Mouse (Mus musculus) forebrain, postnatal 0 days (tissue): ENCODE measurements around the gene Ankrd7. TPM values are rescaled to one million over a fixed set of nuclear protein-coding genes. Genes with fewer than 3 reads are reported as not detected.
"Not testable (repeated sequence)": the region's sequence is repeated elsewhere in the genome, so short reads cannot be mapped to it uniquely, and the experiment has no call there.

Source experiments
- ATAC-seq: fragments of 200-750 bp; cut with Nextera tagmentation; 2 replicates; pipeline ENCODE4 v1.8.0; 2017; ENCODE audit warnings: mild to moderate bottlenecking, moderate library complexity
- DNase-seq: peaks from one replicate; pipeline ENCODE4 v3.0.0-alpha.2; 2015
- H3K27ac ChIP-seq: fragments of 300-500 bp; sonication (generic); 2 replicates; pipeline ENCODE4 v1.5.1; 2014; ENCODE audit warnings: low read depth, mild to moderate bottlenecking, antibody characterized with exemption, low read length, moderate library complexity, mixed read lengths
- H3K27me3 ChIP-seq: fragments of 300-500 bp; sonication (generic); 2 replicates; pipeline ENCODE4 v1.6.1; 2014; ENCODE audit warnings: mild to moderate bottlenecking, low read length, mixed read lengths; ENCODE audit not compliant: insufficient read depth
- H3K36me3 ChIP-seq: fragments of 300-500 bp; sonication (generic); 2 replicates; pipeline ENCODE4 v1.6.1; 2014; ENCODE audit warnings: mild to moderate bottlenecking, moderate library complexity; ENCODE audit not compliant: insufficient read depth
- H3K4me1 ChIP-seq: fragments of 300-500 bp; sonication (generic); 2 replicates; pipeline ENCODE4 v1.6.1; 2014; ENCODE audit warnings: antibody characterized with exemption; ENCODE audit not compliant: insufficient read depth
- H3K4me2 ChIP-seq: fragments of 300-500 bp; sonication (generic); 2 replicates; pipeline ENCODE4 v1.6.1; 2014; ENCODE audit warnings: low read depth, mild to moderate bottlenecking, moderate library complexity
- H3K4me3 ChIP-seq: fragments of 300-500 bp; sonication (generic); 2 replicates; pipeline ENCODE4 v1.5.1; 2014; ENCODE audit warnings: low read depth, low read length, mixed read lengths
- H3K9ac ChIP-seq: fragments of 300-500 bp; sonication (generic); 2 replicates; pipeline ENCODE4 v1.6.1; 2014; ENCODE audit warnings: mild to moderate bottlenecking
- H3K9me3 ChIP-seq: fragments of 300-500 bp; sonication (generic); 2 replicates; pipeline ENCODE4 v1.6.1; 2016; ENCODE audit warnings: low read length
- CTCF ChIP-seq: sonication (generic); IDR thresholded peaks from 2 replicates; pipeline ENCODE4 v1.5.1; 2016; ENCODE audit warnings: antibody characterized with exemption, control low read depth, low read depth
- WGBS: fragments of 180-500 bp; shearing (Covaris S2); extraction: QIAGEN DNeasy Blood & Tissue Kit; methylation state at CpG from one replicate; pipeline ENCODE4 v1.1.7; 2014; 5-methylcytosine and 5-hydroxymethylcytosine counted together
- polyA plus RNA-seq: library from polyadenylated mRNA; unstranded; fragments of >200 nt; fragmentation: Nextera tagmentation; extraction: Ambion mirVana; gene quantifications from 2 replicates; pipeline ENCODE4 v1.2.1, GENCODE M21; 2015
- total RNA-seq: library from RNA; depleted of rRNA; stranded (reverse); fragments of >200 nt; gene quantifications from 2 replicates; pipeline ENCODE4 v1.2.3, GENCODE M21; 2014; rRNA removed

The Ankrd7 gene
- 0.15 and 0.33 TPM in 2 replicates for total RNA-seq
- polyA plus RNA-seq = not detected in 2 replicates

GRCm38 (mm10) chr6:18866018-18866417 lies at the start of gene Ankrd7:
Gene Ankrd7, plus strand, starts transcription at chr6:18866318.
- Histone ChIP-seq H3K27ac (no peak within 1 kb of the TSS), H3K4me1 (no peaks in the 10 kb centered on the region), H3K4me3 (no peak within 1 kb of the TSS), H3K4me2 (no peak within 1 kb of the TSS), H3K36me3 (no peaks in the 10 kb centered on the region), H3K9me3 (no peaks in the 10 kb centered on the region), H3K9ac (no peak within 1 kb of the TSS), H3K27me3 (no peaks in the 10 kb centered on the region)
- WGBS = 94% methylated on average over 8 of the region's 8 CpGs
- TF ChIP-seq CTCF = no peak
- ATAC-seq (no peak), DNase-seq (no peak)

- Histone ChIP-seq H3K4me1 (no peaks in the 10 kb centered on the region), H3K36me3 (no peaks in the 10 kb centered on the region), H3K27ac (no peak overlapping the region), H3K4me2 (no peak overlapping the region), H3K4me3 (no peak overlapping the region), H3K9ac (no peak overlapping the region), H3K9me3 (no peaks in the 10 kb centered on the region), H3K27me3 (no peaks in the 10 kb centered on the region)
- DNase-seq (peak; percentile 86), ATAC-seq (peak; percentile 50; the same call in 1 of the 2 replicates)
- TF ChIP-seq CTCF = peak; percentile 82
- 6% methylated on average over 4 of the region's 4 CpGs for WGBS
These were observed 46.8 kb upstream of the Ankrd7 start for GRCm38 (mm10) chr6:18819343-18819742.

- WGBS = 51% methylated on average over 4 of the region's 4 CpGs
- TF ChIP-seq CTCF = no peak
- H3K36me3 ChIP-seq = no peaks in the 10 kb centered on the region
- H3K9ac ChIP-seq = no peak overlapping the region
- ATAC-seq = peak; percentile 40; the same call in 1 of the 2 replicates
- H3K27ac ChIP-seq = no peak overlapping the region
- no peaks in the 10 kb centered on the region for H3K27me3 ChIP-seq
- H3K4me3 ChIP-seq = no peak overlapping the region
- no peaks in the 10 kb centered on the region for H3K4me1 ChIP-seq
- H3K9me3 ChIP-seq = no peaks in the 10 kb centered on the region
- H3K4me2 ChIP-seq = no peak overlapping the region
- DNase-seq = peak; percentile 3
These were observed 45.9 kb upstream of the Ankrd7 start for GRCm38 (mm10) chr6:18820246-18820645.

- H3K4me2 ChIP-seq = no peak overlapping the region
- ATAC-seq = no peak
- H3K9ac ChIP-seq = no peak overlapping the region
- no peaks in the 10 kb centered on the region for H3K36me3 ChIP-seq
- no peak for TF ChIP-seq CTCF
- no peaks in the 10 kb centered on the region for H3K9me3 ChIP-seq
- H3K4me3 ChIP-seq = no peak overlapping the region
- no peaks in the 10 kb centered on the region for H3K27me3 ChIP-seq
- 80% methylated on average over 1 of the region's 1 CpGs for WGBS
- H3K27ac ChIP-seq = no peak overlapping the region
- no peak for DNase-seq
- no peaks in the 10 kb centered on the region for H3K4me1 ChIP-seq
These were observed 43.3 kb upstream of the Ankrd7 start for GRCm38 (mm10) chr6:18822812-18823211.

GRCm38 (mm10) chr6:18832958-18833357 lies 33.2 kb upstream of the Ankrd7 start:
- Histone ChIP-seq H3K36me3 (no peaks in the 10 kb centered on the region), H3K27ac (no peak overlapping the region), H3K9me3 (no peaks in the 10 kb centered on the region), H3K9ac (no peak overlapping the region), H3K27me3 (no peaks in the 10 kb centered on the region), H3K4me3 (no peak overlapping the region), H3K4me2 (no peak overlapping the region), H3K4me1 (no peaks in the 10 kb centered on the region)
- no peak for ATAC-seq
- 53% methylated on average over 1 of the region's 1 CpGs for WGBS
- TF ChIP-seq CTCF = no peak
- no peak for DNase-seq

GRCm38 (mm10) chr6:18844529-18844928 lies 21.6 kb upstream of the Ankrd7 start:
- H3K9ac ChIP-seq, H3K27me3 ChIP-seq, DNase-seq, H3K4me3 ChIP-seq, H3K9me3 ChIP-seq, H3K27ac ChIP-seq, H3K4me1 ChIP-seq, H3K4me2 ChIP-seq, H3K36me3 ChIP-seq, ATAC-seq: not testable (repeated sequence)
- WGBS = 93% methylated on average over 3 of the region's 11 CpGs

- not testable (repeated sequence) for H3K9me3 ChIP-seq, DNase-seq, H3K4me2 ChIP-seq, H3K27me3 ChIP-seq, H3K36me3 ChIP-seq, ATAC-seq, H3K27ac ChIP-seq, H3K9ac ChIP-seq, H3K4me1 ChIP-seq, H3K4me3 ChIP-seq
- WGBS = 58% methylated on average over 5 of the region's 7 CpGs
These were observed 20.5 kb upstream of the Ankrd7 start for GRCm38 (mm10) chr6:18845571-18845970.
